Mouse (Mus musculus): ENCODE measurements around the gene Kpnb1. TPM values are rescaled to one million over a fixed set of nuclear protein-coding genes. Genes with fewer than 3 reads are reported as not detected.

The Kpnb1 gene
- polyA plus RNA-seq, 1 experiment from 2014 or later, result 55.1 TPM

- peaks cover 16% of the 10 kb centered on the region; the same call in 1 of the 2 replicates for H3K27me3 ChIP-seq
- H3K4me2 ChIP-seq, result peak overlapping the region; percentile 97
- peak overlapping the region; percentile 77 for H3K4me3 ChIP-seq (replicated peaks)
- H3K36me3 ChIP-seq, result peaks cover 16% of the 10 kb centered on the region; the same call in 1 of the 2 replicates
- peak overlapping the region; percentile 91 for H3K27ac ChIP-seq
- ATAC-seq (replicated peaks; ENCODE audit: low FRiP score), result peak; percentile 48
- peaks cover 48% of the 10 kb centered on the region for H3K4me1 ChIP-seq
- H3K9me3 ChIP-seq (replicated peaks), result no peaks in the 10 kb centered on the region
- H3K9ac ChIP-seq, result peak overlapping the region; percentile 67
- WGBS, result 3% methylated on average over 14 of the region's 14 CpGs
Measured at GRCm38 (mm10) chr11:97149995-97150410, 37.7 kb downstream of the Kpnb1 start.

GRCm38 (mm10) chr11:97149026-97149425 lies 38.7 kb downstream of the Kpnb1 start:
- 27% methylated on average over 9 of the region's 9 CpGs for WGBS
- H3K9ac ChIP-seq, result no peak overlapping the region; the same call in 1 of the 2 replicates

GRCm38 (mm10) chr11:97148591-97148990 lies 39.1 kb downstream of the Kpnb1 start:
- Histone ChIP-seq H3K4me2 (peak overlapping the region; percentile 97), H3K9me3 (replicated peaks) (no peaks in the 10 kb centered on the region), H3K9ac (no peak overlapping the region), H3K4me1 (peaks cover 49% of the 10 kb centered on the region), H3K27ac (0 out of 2 replicates have a peak overlapping the region, but pooled peaks have one; percentile 5), H3K36me3 (peaks cover 15% of the 10 kb centered on the region; the same call in 1 of the 2 replicates), H3K4me3 (replicated peaks) (peak overlapping the region; percentile 77), H3K27me3 (peaks cover 16% of the 10 kb centered on the region; the same call in 1 of the 2 replicates)
- no peak for ATAC-seq (replicated peaks; ENCODE audit: low FRiP score)
- 30% methylated on average over 12 of the region's 12 CpGs for WGBS

More at GRCm38 (mm10) chr11:97149026-97149425, 38.7 kb downstream of the Kpnb1 start:
- peak overlapping the region; percentile 77 for H3K4me3 ChIP-seq (replicated peaks)
- H3K4me2 ChIP-seq, result peak overlapping the region; percentile 97
- no peak for ATAC-seq (replicated peaks; ENCODE audit: low FRiP score)
- H3K27ac ChIP-seq, result peak overlapping the region; percentile 91
- peaks cover 48% of the 10 kb centered on the region for H3K4me1 ChIP-seq
- no peaks in the 10 kb centered on the region for H3K9me3 ChIP-seq (replicated peaks)
- H3K36me3 ChIP-seq, result peaks cover 12% of the 10 kb centered on the region; the same call in 1 of the 2 replicates
- H3K27me3 ChIP-seq, result peaks cover 16% of the 10 kb centered on the region; the same call in 1 of the 2 replicates

- H3K9me3 ChIP-seq (replicated peaks), result no peaks in the 10 kb centered on the region
- 86% methylated on average over 8 of the region's 8 CpGs for WGBS
Measured at GRCm38 (mm10) chr11:97147333-97147732, 40.3 kb downstream of the Kpnb1 start.

GRCm38 (mm10) chr11:97146724-97147123 lies 41.0 kb downstream of the Kpnb1 start:
- ATAC-seq (replicated peaks; ENCODE audit: low FRiP score), result no peak
- H3K4me2 ChIP-seq, result no peak overlapping the region
- WGBS, result 12% methylated on average over 8 of the region's 8 CpGs

More at GRCm38 (mm10) chr11:97147333-97147732, 40.3 kb downstream of the Kpnb1 start:
- Histone ChIP-seq H3K4me3 (replicated peaks) (no peak overlapping the region), H3K4me2 (no peak overlapping the region), H3K36me3 (peaks cover 20% of the 10 kb centered on the region; the same call in 1 of the 2 replicates), H3K27me3 (peaks cover 16% of the 10 kb centered on the region; the same call in 1 of the 2 replicates), H3K9ac (no peak overlapping the region), H3K27ac (no peak overlapping the region), H3K4me1 (peaks cover 47% of the 10 kb centered on the region)
- ATAC-seq (replicated peaks; ENCODE audit: low FRiP score), result no peak

GRCm38 (mm10) chr11:97145951-97146350 lies 41.7 kb downstream of the Kpnb1 start:
- Histone ChIP-seq H3K4me2 (no peak overlapping the region), H3K4me3 (replicated peaks) (no peak overlapping the region), H3K9me3 (replicated peaks) (no peaks in the 10 kb centered on the region), H3K36me3 (peaks cover 21% of the 10 kb centered on the region; the same call in 1 of the 2 replicates), H3K4me1 (peaks cover 39% of the 10 kb centered on the region), H3K27me3 (peaks cover 17% of the 10 kb centered on the region), H3K27ac (no peak overlapping the region), H3K9ac (no peak overlapping the region)
- 68% methylated on average over 9 of the region's 9 CpGs for WGBS
- no peak for ATAC-seq (replicated peaks; ENCODE audit: low FRiP score)

More at GRCm38 (mm10) chr11:97146724-97147123, 41.0 kb downstream of the Kpnb1 start:
- H3K9me3 ChIP-seq (replicated peaks), result no peaks in the 10 kb centered on the region
- H3K27me3 ChIP-seq, result peaks cover 16% of the 10 kb centered on the region; the same call in 1 of the 2 replicates
- H3K27ac ChIP-seq, result no peak overlapping the region
- no peak overlapping the region for H3K9ac ChIP-seq
- H3K4me3 ChIP-seq (replicated peaks), result no peak overlapping the region
- H3K36me3 ChIP-seq, result peaks cover 21% of the 10 kb centered on the region; the same call in 1 of the 2 replicates
- H3K4me1 ChIP-seq, result peaks cover 42% of the 10 kb centered on the region

GRCm38 (mm10) chr11:97145320-97145719 lies 42.4 kb downstream of the Kpnb1 start:
- ATAC-seq (replicated peaks; ENCODE audit: low FRiP score), result no peak
- peaks cover 23% of the 10 kb centered on the region for H3K27me3 ChIP-seq
- H3K4me1 ChIP-seq, result peaks cover 33% of the 10 kb centered on the region
- no peak overlapping the region for H3K9ac ChIP-seq
- H3K27ac ChIP-seq, result no peak overlapping the region
- no peaks in the 10 kb centered on the region for H3K9me3 ChIP-seq (replicated peaks)
- H3K36me3 ChIP-seq, result peaks cover 21% of the 10 kb centered on the region; the same call in 1 of the 2 replicates
- no peak overlapping the region for H3K4me3 ChIP-seq (replicated peaks)
- 63% methylated on average over 2 of the region's 2 CpGs for WGBS
- no peak overlapping the region for H3K4me2 ChIP-seq

GRCm38 (mm10) chr11:97143196-97143900 lies 44.3 kb downstream of the Kpnb1 start:
- peaks cover 28% of the 10 kb centered on the region for H3K4me1 ChIP-seq
- peaks cover 27% of the 10 kb centered on the region for H3K27me3 ChIP-seq
- no peak overlapping the region for H3K9ac ChIP-seq
- H3K36me3 ChIP-seq, result peaks cover 21% of the 10 kb centered on the region; the same call in 1 of the 2 replicates
- no peak for ATAC-seq (replicated peaks; ENCODE audit: low FRiP score)
- H3K4me3 ChIP-seq (replicated peaks), result no peak overlapping the region
- no peaks in the 10 kb centered on the region for H3K9me3 ChIP-seq (replicated peaks)
- H3K27ac ChIP-seq, result no peak overlapping the region
- 63% methylated on average over 9 of the region's 9 CpGs for WGBS
- no peak overlapping the region for H3K4me2 ChIP-seq

GRCm38 (mm10) chr11:97142159-97142608 lies 45.5 kb downstream of the Kpnb1 start:
- WGBS, result 59% methylated on average over 8 of the region's 8 CpGs
- Histone ChIP-seq H3K36me3 (peaks cover 16% of the 10 kb centered on the region; the same call in 1 of the 2 replicates), H3K9ac (no peak overlapping the region), H3K4me3 (replicated peaks) (no peak overlapping the region), H3K27ac (no peak overlapping the region), H3K4me2 (no peak overlapping the region), H3K4me1 (peaks cover 31% of the 10 kb centered on the region), H3K9me3 (replicated peaks) (no peaks in the 10 kb centered on the region), H3K27me3 (peaks cover 30% of the 10 kb centered on the region)
- ATAC-seq (replicated peaks; ENCODE audit: low FRiP score), result no peak

- H3K9me3 ChIP-seq (replicated peaks), result no peaks in the 10 kb centered on the region
- H3K4me2 ChIP-seq, result no peak overlapping the region
- H3K27ac ChIP-seq, result no peak overlapping the region
- peaks cover 33% of the 10 kb centered on the region for H3K27me3 ChIP-seq
- no peak overlapping the region for H3K4me3 ChIP-seq (replicated peaks)
- peaks cover 27% of the 10 kb centered on the region for H3K4me1 ChIP-seq
- WGBS, result 77% methylated on average over 4 of the region's 4 CpGs
- peaks cover 16% of the 10 kb centered on the region; the same call in 1 of the 2 replicates for H3K36me3 ChIP-seq
- ATAC-seq (replicated peaks; ENCODE audit: low FRiP score), result no peak
- H3K9ac ChIP-seq, result no peak overlapping the region
Measured at GRCm38 (mm10) chr11:97140811-97141210, 46.9 kb downstream of the Kpnb1 start.

- Histone ChIP-seq H3K27me3 (peaks cover 33% of the 10 kb centered on the region), H3K27ac (no peak overlapping the region), H3K4me1 (peaks cover 32% of the 10 kb centered on the region), H3K4me3 (replicated peaks) (peak overlapping the region; percentile 45), H3K9me3 (replicated peaks) (no peaks in the 10 kb centered on the region), H3K4me2 (peak overlapping the region; percentile 86), H3K36me3 (peaks cover 13% of the 10 kb centered on the region; the same call in 1 of the 2 replicates), H3K9ac (peak overlapping the region; percentile 42)
- ATAC-seq (replicated peaks; ENCODE audit: low FRiP score), result no peak
- WGBS, result 22% methylated on average over 15 of the region's 15 CpGs
Measured at GRCm38 (mm10) chr11:97139256-97139655, 48.4 kb downstream of the Kpnb1 start.

Measured in kidney, embryonic 15.5 days (tissue).